Mouse (Mus musculus): ENCODE measurements around the gene Clk3. TPM values are rescaled to one million over a fixed set of nuclear protein-coding genes. Genes with fewer than 3 reads are reported as not detected.
A peak's percentile ranks its signal among the peaks of the same experiment; 100 is the strongest.

Clk3 gene
- 110 and 136 TPM in 2 replicates for polyA plus RNA-seq (2012; rRNA removed)
- 88.0 and 95.0 TPM in 2 replicates for polyA plus RNA-seq (2014; fragmentation: Nextera tagmentation; extraction: Ambion mirVana)

DNA sequence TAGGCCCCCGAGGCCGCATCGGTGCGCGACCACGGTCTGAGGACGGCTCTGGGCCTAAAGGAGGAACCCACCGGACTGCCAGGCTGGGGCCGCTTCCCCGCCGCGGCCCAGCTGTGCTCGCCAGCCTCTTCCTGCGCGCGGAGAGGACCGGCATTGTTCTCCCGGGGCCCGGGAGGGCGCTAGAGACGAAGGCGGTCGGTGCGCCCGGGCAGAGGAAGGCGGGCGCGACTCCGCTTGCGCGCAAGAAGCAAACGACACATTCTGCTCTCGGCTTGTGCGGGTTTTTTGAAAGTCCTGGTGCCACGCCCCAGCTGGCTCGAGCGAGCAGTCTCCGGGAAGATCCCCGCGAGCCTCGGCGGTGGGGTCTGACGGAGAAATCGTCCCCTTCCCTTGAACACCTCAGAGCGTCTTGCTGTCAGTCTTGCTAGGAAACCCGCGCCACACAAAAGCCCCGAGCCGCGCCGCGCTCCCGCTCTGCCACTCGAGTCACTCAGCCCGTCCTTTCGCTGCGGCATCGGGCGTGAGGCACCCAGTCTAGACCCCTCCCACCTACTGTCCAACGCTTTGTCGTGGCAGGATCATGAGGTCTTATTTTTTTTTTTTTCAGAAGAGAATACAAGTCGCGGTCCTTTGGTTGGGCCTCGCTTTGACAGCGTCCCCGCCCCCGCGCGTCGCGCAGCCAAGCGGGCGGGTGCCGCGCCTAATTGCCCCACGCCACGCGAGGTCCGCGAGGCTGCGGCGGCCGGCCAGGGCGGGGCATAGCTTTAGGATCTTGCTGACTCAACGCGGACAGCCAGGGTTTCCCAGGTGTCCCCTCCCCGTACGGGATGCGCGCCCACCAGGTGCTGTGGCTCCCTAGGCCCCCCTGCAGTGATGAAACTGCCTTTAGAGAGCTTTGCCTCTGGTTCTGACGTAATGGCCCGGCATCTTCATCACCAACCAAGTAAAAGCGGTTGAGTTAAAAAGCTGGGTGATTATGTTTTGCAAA, at the start of gene Clk3:
Gene Clk3, minus strand, starts transcription at position 497 of the 988 bp plus-strand sequence.
- WGBS (ENCODE audit: insufficient replicate concordance): 1% methylated on average over 93 of the region's 93 CpGs
- peak; percentile 19; the same call in 1 of the 2 replicates for TF ChIP-seq EP300 (IDR thresholded peaks at IDR 0.05; ENCODE audit: low read depth)
- no peak for TF ChIP-seq CTCF (IDR thresholded peaks at IDR 0.05; ENCODE audit: low read depth)
- DNase-seq (ENCODE audit: low read depth in 3 of 3, low spot score in 3 of 3) (peak; percentile 49 to 63 (median 52)), ATAC-seq (ENCODE audit: insufficient read depth) (peak; percentile 19)
- H3K9me3 ChIP-seq (ENCODE audit: control insufficient read depth, low read length): no peaks in the 10 kb centered on the region
- H3K36me3 ChIP-seq (replicated peaks; ENCODE audit: control insufficient read depth, insufficient read depth, low read depth): peaks cover 18% of the 10 kb centered on the region
- H3K4me1 ChIP-seq (replicated peaks; ENCODE audit: control insufficient read depth in 2 of 2, insufficient read depth in 2 of 2, low read length in 1 of 2): peaks cover 55 to 57% of the 10 kb centered on the region in 2 experiments
- H3K4me2 ChIP-seq (ENCODE audit: low read depth): peak within 1 kb of the TSS; percentile 87
- peak within 1 kb of the TSS; percentile 87 to 88 for H3K4me3 ChIP-seq (ENCODE audit: insufficient read depth in 1 of 2, low read depth in 2 of 2, low read length in 2 of 2)
- H3K27me3 ChIP-seq (ENCODE audit: control insufficient read depth, insufficient read depth, low read length): no peaks in the 10 kb centered on the region
- H3K27ac ChIP-seq: peak within 1 kb of the TSS; percentile 89
- H3K9ac ChIP-seq (replicated peaks): peak within 1 kb of the TSS; percentile 99

GRCm38 (mm10) chr9:57814866-57815265, 49.2 kb upstream of the Clk3 start:
- no peak for ATAC-seq (ENCODE audit: insufficient read depth)
- TF ChIP-seq CTCF (IDR thresholded peaks at IDR 0.05; ENCODE audit: low read depth) (no peak), EP300 (IDR thresholded peaks at IDR 0.05; ENCODE audit: low read depth) (no peak)
- WGBS (ENCODE audit: insufficient replicate concordance): 63% methylated on average over 3 of the region's 3 CpGs
- H3K9me3 ChIP-seq (ENCODE audit: control insufficient read depth, low read length): no peaks in the 10 kb centered on the region
- H3K4me2 ChIP-seq (ENCODE audit: low read depth): no peak overlapping the region
- H3K27ac ChIP-seq: no peak overlapping the region
- H3K36me3 ChIP-seq (replicated peaks; ENCODE audit: control insufficient read depth, insufficient read depth, low read depth): no peaks in the 10 kb centered on the region
- H3K27me3 ChIP-seq (ENCODE audit: control insufficient read depth, insufficient read depth, low read length): no peaks in the 10 kb centered on the region
- H3K4me3 ChIP-seq (ENCODE audit: insufficient read depth in 1 of 2, low read depth in 2 of 2, low read length in 2 of 2): no peak overlapping the region
- H3K4me1 ChIP-seq (replicated peaks; ENCODE audit: control insufficient read depth in 2 of 2, insufficient read depth in 2 of 2, low read length in 1 of 2): peaks cover 2 to 17% of the 10 kb centered on the region in 2 experiments; a peak in 3 of 4 replicates
- H3K9ac ChIP-seq (replicated peaks): no peak overlapping the region
- DNase-seq (ENCODE audit: low read depth in 3 of 3, low spot score in 3 of 3): no peak

DNA sequence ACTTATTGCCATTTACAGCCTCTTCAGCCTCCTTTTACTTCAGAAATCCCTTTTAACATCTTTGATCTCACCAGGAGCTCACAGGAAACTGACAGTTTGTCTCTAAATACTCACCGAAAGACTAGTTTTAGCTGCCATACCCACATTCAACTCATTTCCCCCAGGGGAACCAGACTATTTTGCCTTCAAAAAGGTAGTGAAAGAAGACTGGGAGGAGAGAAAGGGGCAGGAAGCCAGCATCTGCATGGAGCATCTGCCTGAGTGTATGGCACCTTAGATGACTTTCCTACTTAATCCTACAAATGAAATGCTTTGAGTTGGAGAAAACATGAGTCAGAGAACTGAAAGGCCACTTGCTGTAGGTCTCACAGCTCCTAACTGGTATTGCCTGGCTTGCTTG, 48.4 kb upstream of the Clk3 start:
- H3K4me2 ChIP-seq (ENCODE audit: low read depth): no peak overlapping the region
- no peaks in the 10 kb centered on the region for H3K27me3 ChIP-seq (ENCODE audit: control insufficient read depth, insufficient read depth, low read length)
- 84% methylated on average over 1 of the region's 1 CpGs for WGBS (ENCODE audit: insufficient replicate concordance)
- no peak overlapping the region for H3K27ac ChIP-seq
- H3K9ac ChIP-seq (replicated peaks): no peak overlapping the region
- no peak for ATAC-seq (ENCODE audit: insufficient read depth)
- no peak overlapping the region for H3K4me3 ChIP-seq (ENCODE audit: insufficient read depth in 1 of 2, low read depth in 2 of 2, low read length in 2 of 2)
- no peaks in the 10 kb centered on the region; the same call in 1 of the 2 replicates for H3K36me3 ChIP-seq (replicated peaks; ENCODE audit: control insufficient read depth, insufficient read depth, low read depth)
- TF ChIP-seq EP300 (IDR thresholded peaks at IDR 0.05; ENCODE audit: low read depth): no peak
- TF ChIP-seq CTCF (IDR thresholded peaks at IDR 0.05; ENCODE audit: low read depth): no peak
- H3K9me3 ChIP-seq (ENCODE audit: control insufficient read depth, low read length): no peaks in the 10 kb centered on the region
- no peak for DNase-seq (ENCODE audit: low read depth in 3 of 3, low spot score in 3 of 3)
- peaks cover 2 to 17% of the 10 kb centered on the region in 2 experiments; a peak in 3 of 4 replicates for H3K4me1 ChIP-seq (replicated peaks; ENCODE audit: control insufficient read depth in 2 of 2, insufficient read depth in 2 of 2, low read length in 1 of 2)

DNA sequence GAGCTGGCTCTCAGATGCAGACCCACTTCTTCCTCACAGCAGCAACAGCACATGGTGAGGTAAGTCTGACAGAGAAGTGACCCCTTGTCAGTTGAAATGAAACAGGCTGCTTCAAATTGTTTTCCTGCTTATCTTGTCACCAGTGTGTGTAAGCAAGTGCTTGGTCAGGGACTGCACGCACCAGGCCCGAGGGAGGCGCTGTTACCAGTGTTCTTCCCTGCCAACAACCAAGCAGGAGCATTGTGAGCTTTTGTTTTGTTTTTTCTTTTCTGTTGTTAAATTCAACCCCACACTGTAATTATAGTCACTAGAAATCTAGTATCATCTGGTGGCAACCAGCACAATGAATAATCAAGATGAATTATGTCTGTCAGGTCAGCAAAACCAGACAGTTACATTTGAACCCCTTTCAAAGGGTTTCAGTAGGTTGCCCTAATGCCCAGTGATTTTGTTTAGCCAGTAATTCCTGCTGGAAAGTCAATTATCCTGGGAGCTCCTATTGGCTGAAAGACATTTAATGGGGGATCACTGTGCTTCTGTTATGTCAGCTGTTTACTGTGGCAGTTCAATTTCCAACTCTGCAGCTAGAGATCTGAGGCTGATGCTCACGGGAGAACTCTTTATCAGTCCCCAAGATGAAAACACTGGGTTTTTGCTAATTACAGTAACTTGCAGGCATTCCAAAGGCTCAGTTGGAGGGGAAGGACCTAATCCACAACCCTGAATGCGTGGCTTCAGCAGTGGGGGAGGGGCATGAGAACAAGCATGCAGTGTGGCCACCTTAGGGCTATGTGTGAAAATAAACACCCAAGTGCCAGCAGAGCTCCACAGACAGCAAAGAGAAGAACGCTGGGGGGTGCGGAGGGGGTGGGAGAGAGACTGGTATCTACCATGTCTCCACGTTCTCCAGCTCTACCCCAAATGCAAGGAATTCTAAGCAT, 46.4 kb upstream of the Clk3 start:
- DNase-seq (ENCODE audit: low read depth in 3 of 3, low spot score in 3 of 3) (no peak), ATAC-seq (ENCODE audit: insufficient read depth) (no peak)
- TF ChIP-seq EP300 (IDR thresholded peaks at IDR 0.05; ENCODE audit: low read depth) (no peak), CTCF (IDR thresholded peaks at IDR 0.05; ENCODE audit: low read depth) (peak; percentile 28; the same call in 1 of the 2 replicates)
- Histone ChIP-seq H3K9me3 (ENCODE audit: control insufficient read depth, low read length) (no peaks in the 10 kb centered on the region), H3K4me2 (ENCODE audit: low read depth) (no peak overlapping the region), H3K27me3 (ENCODE audit: control insufficient read depth, insufficient read depth, low read length) (no peaks in the 10 kb centered on the region), H3K27ac (no peak overlapping the region), H3K9ac (replicated peaks) (no peak overlapping the region), H3K36me3 (replicated peaks; ENCODE audit: control insufficient read depth, insufficient read depth, low read depth) (no peaks in the 10 kb centered on the region; the same call in 1 of the 2 replicates), H3K4me1 (replicated peaks; ENCODE audit: control insufficient read depth in 2 of 2, insufficient read depth in 2 of 2, low read length in 1 of 2) (peaks cover 7 to 20% of the 10 kb centered on the region in 2 experiments), H3K4me3 (ENCODE audit: insufficient read depth in 1 of 2, low read depth in 2 of 2, low read length in 2 of 2) (no peak overlapping the region)
- 50% methylated on average over 8 of the region's 8 CpGs for WGBS (ENCODE audit: insufficient replicate concordance)
